In the genomic region with DNA sequence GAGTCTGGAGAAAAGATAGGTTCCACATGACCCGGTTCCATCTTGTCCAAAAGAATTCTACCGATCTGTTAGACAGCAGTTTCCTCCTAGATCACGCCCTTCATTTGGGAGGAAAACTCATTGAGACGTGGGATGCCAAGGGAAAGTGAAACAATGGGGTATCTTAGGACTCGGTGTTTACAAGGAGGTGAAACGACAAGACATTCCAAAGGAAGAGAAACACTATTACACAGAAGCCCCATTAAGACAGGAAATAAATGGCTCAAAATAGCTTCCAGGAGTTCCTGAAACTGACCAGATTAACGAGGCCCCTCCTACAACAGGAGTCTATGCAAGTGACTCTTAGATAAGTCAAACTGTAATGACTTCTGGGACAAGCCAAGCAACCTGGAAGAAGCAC, we compare ENCODE assay signal across 13 mouse cellular contexts. TPM values are rescaled to one million over a fixed set of nuclear protein-coding genes. Genes with fewer than 3 reads are reported as not detected.
A peak's percentile ranks its signal among the peaks of the same experiment; 100 is the strongest.
DNase-seq lines count a peak whose midpoint lies in the region; ATAC-seq and TF ChIP-seq lines count a peak whose summit lies in the region.
"Had no signal": no experiment of that assay in that cellular context is flagged by ENCODE, and none has a peak within 500 bp of the region (broad histone marks: within the 10 kb centered on the region; RNA-seq: fewer than 3 reads in every experiment).

No protein-coding gene starts in this region.

- H3K27ac ChIP-seq in heart, embryonic 10.5 days, result peak overlapping the region; percentile 60
- H3K27ac ChIP-seq in lung, embryonic 15.5 days, result peak overlapping the region; percentile 79
- H3K27ac ChIP-seq in heart, embryonic 13.5 days (replicated peaks), result 0 out of 2 replicates have a peak overlapping the region, but pooled peaks have one; percentile 9
- peak overlapping the region; percentile 53 for H3K27ac ChIP-seq in stomach, embryonic 16.5 days (ENCODE audit: low read length)
- H3K27ac ChIP-seq in thymus, adult 2 months (ENCODE audit: control insufficient read depth, insufficient read depth, low read length), result no peak overlapping the region
- H3K27ac ChIP-seq: hindbrain, embryonic 12.5 days; limb, embryonic 12.5 days had no signal

- no peaks in the 10 kb centered on the region for H3K9me3 ChIP-seq in heart, embryonic 10.5 days
- no peaks in the 10 kb centered on the region for H3K9me3 ChIP-seq in lung, embryonic 15.5 days
- no peaks in the 10 kb centered on the region for H3K9me3 ChIP-seq in heart, embryonic 13.5 days
- no peaks in the 10 kb centered on the region for H3K9me3 ChIP-seq in stomach, embryonic 16.5 days (replicated peaks; ENCODE audit: control insufficient read depth, low read length)
- H3K9me3 ChIP-seq: embryonic facial prominence, embryonic 13.5 days; hindbrain, embryonic 12.5 days; limb, embryonic 12.5 days had no signal

- no peak overlapping the region for H3K4me3 ChIP-seq in heart, embryonic 10.5 days
- no peak overlapping the region for H3K4me3 ChIP-seq in lung, embryonic 15.5 days
- no peak overlapping the region for H3K4me3 ChIP-seq in heart, embryonic 13.5 days
- no peak overlapping the region for H3K4me3 ChIP-seq in stomach, embryonic 16.5 days (replicated peaks; ENCODE audit: low read length)
- H3K4me3 ChIP-seq in thymus, adult 2 months (ENCODE audit: control insufficient read depth, insufficient read depth, low read length), result no peak overlapping the region
- H3K4me3 ChIP-seq: embryonic facial prominence, embryonic 13.5 days; hindbrain, embryonic 12.5 days; limb, embryonic 12.5 days had no signal

- H3K4me1 ChIP-seq in heart, embryonic 10.5 days, result peaks cover 31% of the 10 kb centered on the region
- peaks cover 22% of the 10 kb centered on the region for H3K4me1 ChIP-seq in lung, embryonic 15.5 days
- peaks cover 29% of the 10 kb centered on the region for H3K4me1 ChIP-seq in heart, embryonic 13.5 days
- no peaks in the 10 kb centered on the region for H3K4me1 ChIP-seq in stomach, embryonic 16.5 days (ENCODE audit: control insufficient read depth, insufficient read depth, low read length)
- H3K4me1 ChIP-seq in thymus, adult 2 months (replicated peaks; ENCODE audit: control insufficient read depth, insufficient read depth, low read length), result no peaks in the 10 kb centered on the region; the same call in 1 of the 2 replicates
- H3K4me1 ChIP-seq: hindbrain, embryonic 12.5 days had no signal

- TF ChIP-seq POLR2A in thymus, adult 2 months (IDR thresholded peaks at IDR 0.05; ENCODE audit: control insufficient read depth, extremely low read depth, insufficient read depth, low read length, poor library complexity), result no peak

- no peak overlapping the region for H3K9ac ChIP-seq in lung, embryonic 15.5 days
- no peak overlapping the region for H3K9ac ChIP-seq in heart, embryonic 13.5 days
- no peak overlapping the region for H3K9ac ChIP-seq in stomach, embryonic 16.5 days (ENCODE audit: low read length)
- H3K9ac ChIP-seq: embryonic facial prominence, embryonic 13.5 days; hindbrain, embryonic 12.5 days; limb, embryonic 12.5 days had no signal

- 51% methylated on average over 7 of the region's 7 CpGs for WGBS in heart, embryonic 10.5 days
- 38% methylated on average over 7 of the region's 7 CpGs for WGBS in lung, embryonic 15.5 days
- 62% methylated on average over 7 of the region's 7 CpGs for WGBS in heart, embryonic 13.5 days
- WGBS in stomach, embryonic 16.5 days, result 50% methylated on average over 7 of the region's 7 CpGs
- WGBS in thymus, adult 2 months, result 46% methylated on average over 7 of the region's 7 CpGs

- no peak for ATAC-seq in lung, embryonic 15.5 days (ENCODE audit: borderline replicate concordance, extremely low read depth, low FRiP score, low TSS enrichment)
- ATAC-seq in heart, embryonic 13.5 days (ENCODE audit: extremely low read depth, insufficient number of reproducible peaks, low FRiP score, low TSS enrichment), result no peak
- ATAC-seq in stomach, embryonic 16.5 days (ENCODE audit: insufficient read depth, low FRiP score), result no peak
- ATAC-seq: forebrain, embryonic 14.5 days had no signal

- no peaks in the 10 kb centered on the region for H3K27me3 ChIP-seq in heart, embryonic 10.5 days (ENCODE audit: insufficient read depth, poor library complexity, severe bottlenecking)
- H3K27me3 ChIP-seq in lung, embryonic 15.5 days, result no peaks in the 10 kb centered on the region
- H3K27me3 ChIP-seq in heart, embryonic 13.5 days (replicated peaks), result no peaks in the 10 kb centered on the region
- H3K27me3 ChIP-seq in stomach, embryonic 16.5 days (ENCODE audit: control insufficient read depth, insufficient read depth, low read length), result no peaks in the 10 kb centered on the region
- H3K27me3 ChIP-seq in thymus, adult 2 months (ENCODE audit: control insufficient read depth, insufficient read depth, low read length), result no peaks in the 10 kb centered on the region
- H3K27me3 ChIP-seq: embryonic facial prominence, embryonic 13.5 days; hindbrain, embryonic 12.5 days; limb, embryonic 12.5 days had no signal

- no peak for TF ChIP-seq CTCF in thymus, adult 2 months (IDR thresholded peaks at IDR 0.05; ENCODE audit: borderline replicate concordance, control insufficient read depth, extremely low read depth, insufficient read depth, low read length, poor library complexity)

- intact Hi-C loops in heart, postnatal 25 days (cut with DNase I), result no loop called here

- H3K36me3 ChIP-seq in heart, embryonic 10.5 days, result no peaks in the 10 kb centered on the region
- H3K36me3 ChIP-seq in lung, embryonic 15.5 days, result no peaks in the 10 kb centered on the region
- H3K36me3 ChIP-seq in heart, embryonic 13.5 days, result no peaks in the 10 kb centered on the region
- no peaks in the 10 kb centered on the region for H3K36me3 ChIP-seq in stomach, embryonic 16.5 days (ENCODE audit: control insufficient read depth, insufficient read depth, low read length)
- H3K36me3 ChIP-seq in thymus, adult 2 months (ENCODE audit: control insufficient read depth, insufficient read depth, low read length), result no peaks in the 10 kb centered on the region
- H3K36me3 ChIP-seq: embryonic facial prominence, embryonic 13.5 days; hindbrain, embryonic 12.5 days; limb, embryonic 12.5 days had no signal

- H3K4me2 ChIP-seq in lung, embryonic 15.5 days, result peak overlapping the region; percentile 15; the same call in 1 of the 2 replicates
- no peak overlapping the region for H3K4me2 ChIP-seq in heart, embryonic 13.5 days
- no peak overlapping the region for H3K4me2 ChIP-seq in stomach, embryonic 16.5 days (ENCODE audit: low read depth, low read length)
- H3K4me2 ChIP-seq: embryonic facial prominence, embryonic 13.5 days; hindbrain, embryonic 12.5 days; limb, embryonic 12.5 days had no signal

- DNase-seq in heart, embryonic 10.5 days (ENCODE audit: low spot score), result no peak
- DNase-seq in heart, postnatal 25 days (ENCODE audit: low spot score), result no peak
- DNase-seq in lung, postnatal 14 days, result no peak
- no peak for DNase-seq in thymus, adult 2 months
- DNase-seq in urinary bladder, postnatal 4 days (ENCODE audit: low spot score in 2 of 2), result no peak
- DNase-seq: cerebellum, adult 9-10 months had no signal

RNA-seq across cellular contexts. Expression of gene Mprip, which starts 5.1 kb away (rescaled TPM):
- 36.6 and 43.6 TPM in 2 replicates for polyA plus RNA-seq in heart, embryonic 10.5 days (2016; fragmentation: Nextera tagmentation; extraction: Ambion mirVana)
- total RNA-seq in heart, postnatal 25 days (2021), result 100 to 1,000 TPM; 149 to 151 TPM
- polyA plus RNA-seq in lung, embryonic 15.5 days (2015; fragmentation: Nextera tagmentation; extraction: Ambion mirVana), result 109 and 111 TPM in 2 replicates
- polyA plus RNA-seq in heart, embryonic 13.5 days (2015; fragmentation: Nextera tagmentation; extraction: Ambion mirVana), result 25.0 and 26.7 TPM in 2 replicates
- 45.6 and 46.7 TPM in 2 replicates for polyA plus RNA-seq in stomach, embryonic 16.5 days (2015; fragmentation: Nextera tagmentation; extraction: Ambion mirVana)
- polyA plus RNA-seq in thymus, adult 2 months (2012; rRNA removed), result 172 and 221 TPM in 2 replicates
